Mouse (Mus musculus) c-Kit-positive CD71-negative TER-119-negative erythroid progenitor cells, embryonic 14.5 days (primary cell): Measurements from ENCODE around the gene Cwc27.

Source experiments
- DNase-seq: peaks from one replicate; pipeline ENCODE4 v3.0.0-alpha.2; 2013; ENCODE audit warnings: low read depth

The Cwc27 gene

GRCm38 (mm10) chr13:104645778-104646425, 171.0 kb downstream of the Cwc27 start:
- DNase-seq: no peak

- no peak for DNase-seq
Measured at GRCm38 (mm10) chr13:104644185-104644584, 172.8 kb downstream of the Cwc27 start.

GRCm38 (mm10) chr13:104640694-104641454, 176.1 kb downstream of the Cwc27 start:
- DNase-seq: no peak

- no peak for DNase-seq
Measured at GRCm38 (mm10) chr13:104638988-104639387, 178.0 kb downstream of the Cwc27 start.

GRCm38 (mm10) chr13:104635965-104636462, 180.9 kb downstream of the Cwc27 start:
- DNase-seq: no peak

- no peak for DNase-seq
Measured at GRCm38 (mm10) chr13:104634708-104635107, 182.2 kb downstream of the Cwc27 start.

- DNase-seq: no peak
Measured at GRCm38 (mm10) chr13:104632427-104633167, 184.3 kb downstream of the Cwc27 start.

GRCm38 (mm10) chr13:104631621-104632205, 185.2 kb downstream of the Cwc27 start:
- DNase-seq: no peak

- DNase-seq: no peak
Measured at GRCm38 (mm10) chr13:104630808-104631207, 186.1 kb downstream of the Cwc27 start.

GRCm38 (mm10) chr13:104629621-104630020, 187.3 kb downstream of the Cwc27 start:
- no peak for DNase-seq

GRCm38 (mm10) chr13:104628019-104628418, 188.9 kb downstream of the Cwc27 start:
- DNase-seq: no peak

- DNase-seq: no peak
Measured at GRCm38 (mm10) chr13:104627169-104627909, 189.6 kb downstream of the Cwc27 start.

GRCm38 (mm10) chr13:104623130-104623891, 193.6 kb downstream of the Cwc27 start:
- DNase-seq: no peak

GRCm38 (mm10) chr13:104622102-104622743, 194.7 kb downstream of the Cwc27 start:
- DNase-seq: no peak

- no peak for DNase-seq
Measured at GRCm38 (mm10) chr13:104620423-104620822, 196.5 kb downstream of the Cwc27 start.

GRCm38 (mm10) chr13:104619503-104620288, 197.2 kb downstream of the Cwc27 start:
- DNase-seq: no peak

GRCm38 (mm10) chr13:104617201-104617600, 199.7 kb downstream of the Cwc27 start:
- DNase-seq: no peak

- DNase-seq: no peak
Measured at GRCm38 (mm10) chr13:104615999-104616810, 200.7 kb downstream of the Cwc27 start.

GRCm38 (mm10) chr13:104615111-104615510, 201.8 kb downstream of the Cwc27 start:
- DNase-seq: no peak
